Mouse (Mus musculus) testis, adult 2 months (tissue): ENCODE measurements at regions not wholly inside any gene's neighbourhood (a gene's known extent, or its start where the extent isn't known, plus 50 kb on each side); places are given as distances from the start of the nearest gene placed in this dataset.

Experiments used
- CTCF ChIP-seq: fragments of 200-500 bp; IDR thresholded peaks from 2 replicates; pipeline ENCODE4 v1.5.1; 2012; ENCODE audit warnings: low read depth, mild to moderate bottlenecking, inconsistent platforms, low read length, moderate library complexity; ENCODE audit not compliant: control insufficient read depth, insufficient read depth, insufficient replicate concordance
- POLR2A ChIP-seq: fragments of 200-500 bp; IDR thresholded peaks from 2 replicates; pipeline ENCODE4 v1.6.1; 2012; ENCODE audit warnings: low read depth, mild to moderate bottlenecking, inconsistent platforms, low read length, moderate library complexity; ENCODE audit not compliant: control insufficient read depth

- no peak for TF ChIP-seq CTCF
- TF ChIP-seq POLR2A, result no peak
Observed at GRCm38 (mm10) chr16:51759228-51759647, 271.8 kb upstream of the Cblb start.
